Mouse (Mus musculus) kidney, adult 8-10 months (tissue): ENCODE measurements around the gene Zfp319.

ENCODE experiments used
- DNase-seq, 2 experiments: peaks; one replicate each; pipeline ENCODE4 v3.0.0; 2022

Gene Zfp319

DNA sequence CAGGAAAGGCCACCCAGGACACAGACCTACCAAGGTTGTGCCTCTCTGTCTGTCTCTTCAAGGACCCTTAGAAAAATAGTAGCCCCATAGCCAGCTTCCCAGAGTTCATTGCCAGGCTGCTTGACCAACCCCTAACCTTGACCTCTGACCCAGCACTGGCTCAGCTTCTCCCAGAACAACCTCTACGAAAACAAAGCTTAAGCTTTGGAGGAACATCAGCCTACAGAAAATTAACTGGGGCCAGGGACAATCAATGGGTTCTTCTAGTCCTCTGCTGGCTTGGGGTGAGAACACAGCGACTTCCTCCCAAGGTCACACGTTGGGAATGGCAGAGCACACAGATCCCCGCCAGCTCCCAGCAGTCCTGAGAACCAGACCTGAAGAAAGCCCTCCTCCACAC lies 26.2 kb downstream of the Zfp319 start:
- DNase-seq: no peak

DNA sequence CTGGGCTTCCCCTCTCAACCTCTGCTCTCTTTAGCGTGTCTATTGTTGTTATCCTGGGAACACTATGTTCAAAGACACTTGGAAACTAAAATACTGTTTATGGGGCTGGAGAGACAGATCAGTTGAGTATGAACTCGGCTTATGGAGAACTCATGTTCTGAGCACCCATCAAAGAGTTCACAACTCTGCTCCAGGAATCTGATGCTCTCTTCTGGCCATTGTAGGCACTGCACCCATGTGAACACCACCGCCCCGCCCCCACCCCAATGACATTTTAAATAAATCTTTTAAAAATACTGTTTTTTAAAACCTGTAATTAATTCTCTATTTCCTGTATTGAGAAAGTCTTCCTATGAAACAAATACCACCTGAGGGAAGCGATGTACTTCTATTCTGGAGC lies 29.3 kb downstream of the Zfp319 start:
- peak in 1 of 2 experiments; percentile 25 for DNase-seq

DNA sequence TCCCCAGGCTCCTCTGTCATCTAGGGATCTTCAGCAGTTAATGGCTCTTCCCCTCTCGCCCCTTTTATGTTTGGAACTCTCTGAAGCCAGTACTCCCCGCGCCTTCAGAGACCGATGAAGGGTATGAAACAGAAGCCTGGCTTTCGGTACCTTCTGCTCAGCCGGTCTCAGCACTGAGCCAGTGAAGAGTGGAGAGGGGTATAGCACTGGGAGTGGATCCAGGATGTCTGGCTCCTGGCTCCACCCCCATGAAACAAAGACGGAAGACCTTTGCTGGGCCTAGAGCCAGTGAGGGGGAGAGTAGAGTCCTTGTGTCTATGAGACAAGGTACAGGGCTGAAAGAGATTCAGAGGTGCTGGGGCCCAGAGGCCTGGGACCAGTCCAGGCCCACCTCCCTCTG lies 37.9 kb downstream of the Zfp319 start:
- DNase-seq: peak; percentile 18 to 22

DNA sequence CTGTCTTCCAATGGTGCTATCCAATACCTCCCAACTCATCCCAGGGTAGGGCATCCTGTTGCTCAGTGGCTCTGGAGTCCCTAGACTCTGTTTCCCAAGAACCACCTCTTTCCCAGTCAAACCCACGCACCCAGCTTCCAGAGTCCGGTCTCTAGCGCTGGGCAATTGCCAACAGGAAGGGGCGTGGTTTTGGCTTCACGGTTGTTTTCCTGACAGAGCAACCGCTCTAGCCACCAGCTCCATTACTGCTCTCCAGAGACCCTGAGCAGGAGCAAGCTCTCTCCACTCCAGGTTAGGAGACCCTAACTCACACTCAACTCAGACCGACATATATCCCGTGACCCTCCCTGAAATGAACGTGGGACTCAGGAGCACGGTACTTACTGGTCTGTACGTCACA lies 38.6 kb downstream of the Zfp319 start:
- peak; percentile 78 to 84 for DNase-seq

DNA sequence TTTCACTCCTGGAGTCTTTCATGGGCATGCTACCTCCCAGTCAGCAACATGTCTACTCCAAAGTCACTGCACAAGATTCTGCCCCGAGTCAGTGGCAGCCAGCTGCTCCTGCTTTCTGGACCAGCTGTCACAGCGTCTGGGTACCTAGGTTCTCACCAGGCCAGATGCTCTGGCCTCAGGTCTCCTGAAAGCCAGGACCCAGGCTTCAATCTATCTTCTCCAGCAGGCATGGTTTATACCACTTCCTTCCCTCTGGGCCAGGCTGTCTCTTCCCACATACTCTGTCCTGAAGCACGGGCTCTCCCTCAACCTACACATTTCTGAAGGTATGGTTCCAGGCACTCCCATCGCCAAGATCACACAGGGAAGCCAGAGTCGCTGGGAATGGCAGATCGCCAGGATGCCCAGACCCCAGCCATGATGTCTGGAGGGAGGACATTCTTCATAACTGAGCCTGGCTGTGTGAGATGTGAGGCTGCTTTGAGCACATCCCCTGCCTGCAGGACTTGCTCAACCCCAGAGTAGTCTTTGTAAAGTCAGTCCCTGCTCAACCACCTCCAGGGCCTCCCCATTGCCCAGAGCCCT lies 42.6 kb downstream of the Zfp319 start:
- no peak for DNase-seq

DNA sequence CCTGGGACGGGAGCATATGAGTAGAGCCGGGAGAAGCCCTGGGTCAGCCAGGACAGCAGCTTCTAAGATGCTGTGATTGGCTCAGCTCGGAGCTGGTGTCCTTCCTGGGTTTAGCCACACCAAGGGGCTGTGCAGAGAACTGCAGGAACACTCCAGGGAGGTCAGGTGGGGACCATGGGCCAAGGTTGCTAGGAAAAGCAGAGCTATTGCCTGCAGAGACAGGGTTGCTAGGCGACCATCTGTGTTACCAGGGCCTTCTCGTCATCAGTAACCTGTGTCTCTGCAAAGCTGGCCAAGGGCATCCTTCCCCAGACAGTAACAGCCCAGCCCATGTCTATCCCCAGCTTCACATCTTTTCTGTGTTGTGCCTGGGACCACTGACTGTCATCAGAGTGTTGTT lies 50.3 kb downstream of the Zfp319 start:
- no peak for DNase-seq
